Mouse (Mus musculus): ENCODE measurements at regions not wholly inside any gene's neighbourhood (a gene's known extent, or its start where the extent isn't known, plus 50 kb on each side); places are given as distances from the start of the nearest gene placed in this dataset.
A peak's percentile ranks its signal among the peaks of the same experiment; 100 is the strongest.

- no peaks in the 10 kb centered on the region for H3K9me3 ChIP-seq (ENCODE audit: low read length)
- DNase-seq (ENCODE audit: low spot score), result peak; percentile 42
- H3K36me3 ChIP-seq (ENCODE audit: insufficient read depth, low read length), result no peaks in the 10 kb centered on the region
- H3K27me3 ChIP-seq (ENCODE audit: insufficient read depth, low read length), result no peaks in the 10 kb centered on the region
- no peak overlapping the region for H3K4me2 ChIP-seq (ENCODE audit: low read depth, low read length)
- ATAC-seq, result no peak
- no peak overlapping the region for H3K4me3 ChIP-seq (ENCODE audit: low read length)
- TF ChIP-seq CTCF (IDR thresholded peaks at IDR 0.05; ENCODE audit: low read depth), result no peak
- no peak overlapping the region for H3K27ac ChIP-seq
- no peak overlapping the region for H3K9ac ChIP-seq (replicated peaks; ENCODE audit: low read length)
- H3K4me1 ChIP-seq (ENCODE audit: insufficient read depth, low read length), result no peaks in the 10 kb centered on the region
- WGBS, result 62% methylated on average over 6 of the region's 6 CpGs
Measured at GRCm38 (mm10) chr5:50626648-50627047, 567.8 kb upstream of the Adgra3 start.

- Histone ChIP-seq H3K4me1 (ENCODE audit: insufficient read depth, low read length) (no peaks in the 10 kb centered on the region), H3K27ac (no peak overlapping the region), H3K36me3 (ENCODE audit: insufficient read depth, low read length) (no peaks in the 10 kb centered on the region), H3K27me3 (ENCODE audit: insufficient read depth, low read length) (no peaks in the 10 kb centered on the region), H3K4me2 (ENCODE audit: low read depth, low read length) (no peak overlapping the region), H3K4me3 (ENCODE audit: low read length) (no peak overlapping the region), H3K9ac (replicated peaks; ENCODE audit: low read length) (no peak overlapping the region), H3K9me3 (ENCODE audit: low read length) (no peaks in the 10 kb centered on the region)
- DNase-seq (ENCODE audit: low spot score) (no peak), ATAC-seq (no peak)
- no peak for TF ChIP-seq CTCF (IDR thresholded peaks at IDR 0.05; ENCODE audit: low read depth)
Measured at GRCm38 (mm10) chr5:50624206-50624605, 565.4 kb upstream of the Adgra3 start.

All from hindbrain, postnatal 0 days (tissue).